Mouse (Mus musculus): ENCODE results near the gene Strip1.

DNA sequence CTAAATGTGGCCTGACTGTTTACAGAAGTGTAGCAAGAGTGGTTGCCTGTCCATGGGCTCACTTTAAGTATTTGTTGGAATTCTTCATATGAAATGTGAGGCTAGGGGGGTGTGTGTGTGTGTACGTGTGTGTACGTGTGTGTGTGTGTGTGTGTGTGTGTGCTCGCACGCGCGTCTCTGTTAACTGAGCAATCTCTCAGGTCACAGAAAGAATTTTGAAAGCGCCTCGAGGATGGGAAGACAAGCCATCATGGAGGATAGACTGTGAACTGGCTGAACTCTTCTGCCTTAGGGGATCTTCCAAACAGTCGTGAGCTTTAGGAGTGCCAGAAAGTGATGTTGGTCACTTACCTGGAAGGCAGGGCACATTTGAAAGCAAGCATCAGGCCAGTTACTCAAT lies 2.4 kb upstream of the Strip1 start:
- TF ChIP-seq CTCF (IDR thresholded peaks at IDR 0.05; ENCODE audit: control insufficient read depth, insufficient read depth, low read length) (no peak), POLR2A (IDR thresholded peaks at IDR 0.05; ENCODE audit: borderline replicate concordance, control insufficient read depth, low read depth, low read length) (no peak)

Measured in bone marrow, adult 2 months (tissue).